Mouse (Mus musculus) bone marrow, adult 2 months (tissue): Measurements from ENCODE around the gene Kiss1r.

Source experiments
- CTCF ChIP-seq: fragments of 200-500 bp; IDR thresholded peaks from 2 replicates; pipeline ENCODE4 v1.5.1; 2011; ENCODE audit warnings: low read length, control low read depth; ENCODE audit not compliant: control insufficient read depth, insufficient read depth
- POLR2A ChIP-seq: fragments of 200-500 bp; IDR thresholded peaks from 2 replicates; pipeline ENCODE4 v1.6.1; 2011; ENCODE audit warnings: low read depth, mild to moderate bottlenecking, control low read depth, low read length, borderline replicate concordance; ENCODE audit not compliant: control insufficient read depth

DNA sequence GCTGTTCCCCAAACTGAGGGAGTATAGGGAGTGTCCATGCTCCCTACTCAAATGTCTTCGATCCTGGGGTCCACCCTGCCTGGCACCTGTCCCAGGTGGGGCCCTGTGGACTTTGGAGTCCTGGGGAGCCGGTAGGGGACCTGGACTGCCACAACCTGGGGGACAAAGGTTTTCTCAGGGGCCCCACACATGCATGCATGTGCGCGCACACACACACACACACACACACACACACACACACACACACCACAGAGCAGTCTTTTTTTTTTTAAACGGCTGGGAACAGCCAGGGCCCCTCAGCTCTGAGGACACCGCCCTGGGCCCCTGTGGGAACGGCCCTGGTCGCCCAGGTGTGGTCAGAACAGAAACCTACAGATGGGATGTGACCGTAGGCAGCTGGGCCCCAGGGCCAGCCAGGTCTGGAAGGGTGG is 26.7 kb downstream of the Kiss1r start:
- TF ChIP-seq CTCF (no peak), POLR2A (no peak)
